Mouse (Mus musculus): ENCODE measurements around the gene Gm9573. TPM values are rescaled to one million over a fixed set of nuclear protein-coding genes. Genes with fewer than 3 reads are reported as not detected.

Gene Gm9573
- polyA plus RNA-seq, 1 experiment = 0.23 TPM

DNA sequence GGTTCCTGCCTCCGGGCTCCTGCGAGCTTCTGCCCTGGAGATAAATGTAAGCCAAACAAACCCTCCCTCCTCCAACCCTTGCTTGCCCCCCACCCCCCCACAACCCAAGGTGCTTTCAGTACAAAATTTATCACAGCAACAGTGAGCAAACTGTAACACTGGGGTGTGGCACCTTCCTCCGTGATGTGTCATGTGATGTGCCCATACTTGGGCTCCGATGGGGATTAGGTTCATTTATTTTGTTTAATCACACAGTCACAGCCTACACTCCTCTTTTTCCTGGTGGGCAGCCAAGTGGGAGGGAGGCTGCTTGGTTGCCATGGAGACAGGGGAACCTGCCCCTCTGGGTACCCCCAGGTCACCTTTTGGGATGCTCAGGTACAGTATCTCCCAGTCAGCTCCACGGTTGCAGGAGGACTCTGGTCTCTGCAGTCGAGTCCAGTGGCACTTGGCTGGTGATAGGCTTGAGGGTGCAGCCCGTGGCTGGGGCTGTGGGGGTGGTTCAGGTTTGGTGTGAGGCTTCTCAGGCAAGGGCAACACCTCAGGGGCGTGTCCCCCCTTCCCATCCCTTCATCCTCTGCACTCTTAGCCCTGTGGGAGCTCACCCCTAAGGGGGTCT lies 24.6 kb downstream of the Gm9573 start:
- 57% methylated on average over 8 of the region's 8 CpGs for WGBS
- TF ChIP-seq POLR2A (IDR thresholded peaks at IDR 0.05; ENCODE audit: control insufficient read depth, extremely low read depth, insufficient read depth, low read length, poor library complexity) (no peak), CTCF (IDR thresholded peaks at IDR 0.05; ENCODE audit: borderline replicate concordance, control insufficient read depth, extremely low read depth, insufficient read depth, low read length, poor library complexity) (no peak)
- H3K27me3 ChIP-seq (ENCODE audit: control insufficient read depth, insufficient read depth, low read length) = no peaks in the 10 kb centered on the region
- no peak overlapping the region for H3K27ac ChIP-seq (ENCODE audit: control insufficient read depth, insufficient read depth, low read length)
- no peaks in the 10 kb centered on the region for H3K4me1 ChIP-seq (replicated peaks; ENCODE audit: control insufficient read depth, insufficient read depth, low read length)
- DNase-seq = no peak
- no peak overlapping the region for H3K4me3 ChIP-seq (ENCODE audit: control insufficient read depth, insufficient read depth, low read length)
- no peaks in the 10 kb centered on the region for H3K36me3 ChIP-seq (ENCODE audit: control insufficient read depth, insufficient read depth, low read length)

DNA sequence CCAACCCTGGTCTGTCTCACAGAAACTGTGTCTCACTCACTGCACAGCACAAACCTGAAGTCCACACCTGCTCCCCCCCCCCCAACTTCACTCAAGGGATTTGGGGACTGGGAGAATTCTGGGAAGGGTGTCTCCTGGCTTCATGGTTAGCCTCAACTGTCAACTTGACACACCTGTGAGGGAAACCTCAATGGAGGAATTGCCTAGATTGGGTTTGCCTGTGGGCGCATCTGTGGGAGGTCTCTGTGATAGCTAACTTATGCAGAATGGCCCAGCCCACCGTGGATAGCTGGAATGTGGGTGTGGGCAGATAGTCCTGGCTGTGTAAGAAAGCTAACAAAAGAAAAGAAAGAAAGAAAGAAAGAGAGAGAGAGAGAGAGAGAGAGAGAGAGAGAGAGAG lies 25.2 kb downstream of the Gm9573 start, which contains the start of gene Sfta2:
Gene Sfta2, plus strand, starts transcription at position 301 of the 400 bp plus-strand sequence.
- WGBS = 30% methylated on average over 2 of the region's 2 CpGs
- H3K27me3 ChIP-seq (ENCODE audit: control insufficient read depth, insufficient read depth, low read length) = no peaks in the 10 kb centered on the region
- TF ChIP-seq CTCF (IDR thresholded peaks at IDR 0.05; ENCODE audit: borderline replicate concordance, control insufficient read depth, extremely low read depth, insufficient read depth, low read length, poor library complexity) = no peak
- no peak for TF ChIP-seq POLR2A (IDR thresholded peaks at IDR 0.05; ENCODE audit: control insufficient read depth, extremely low read depth, insufficient read depth, low read length, poor library complexity)
- no peaks in the 10 kb centered on the region for H3K4me1 ChIP-seq (replicated peaks; ENCODE audit: control insufficient read depth, insufficient read depth, low read length)
- no peak within 1 kb of the TSS for H3K4me3 ChIP-seq (ENCODE audit: control insufficient read depth, insufficient read depth, low read length)
- no peak for DNase-seq
- H3K27ac ChIP-seq (ENCODE audit: control insufficient read depth, insufficient read depth, low read length) = no peak within 1 kb of the TSS
- no peaks in the 10 kb centered on the region for H3K36me3 ChIP-seq (ENCODE audit: control insufficient read depth, insufficient read depth, low read length)

DNA sequence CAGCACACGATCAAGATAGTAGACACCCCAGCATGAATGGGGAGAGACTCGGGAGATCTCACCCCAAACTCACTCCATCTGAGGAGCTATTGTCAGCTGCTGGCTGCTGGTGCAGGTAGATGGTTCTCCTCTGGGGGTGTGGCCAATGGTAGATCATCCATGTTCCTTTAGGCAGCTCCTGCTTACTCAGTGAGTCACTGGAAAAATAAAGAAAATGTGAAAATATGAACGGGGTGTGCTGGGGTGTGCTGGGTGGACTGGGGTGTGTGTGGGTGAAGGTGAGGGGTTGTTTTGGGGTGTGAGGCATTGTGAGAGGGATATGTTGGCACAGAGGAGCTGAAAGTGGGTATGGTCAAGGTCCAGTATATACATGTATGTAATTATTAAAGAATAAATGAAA lies 29.0 kb downstream of the Gm9573 start:
- Histone ChIP-seq H3K27ac (ENCODE audit: control insufficient read depth, insufficient read depth, low read length) (no peak overlapping the region), H3K4me1 (replicated peaks; ENCODE audit: control insufficient read depth, insufficient read depth, low read length) (no peaks in the 10 kb centered on the region), H3K27me3 (ENCODE audit: control insufficient read depth, insufficient read depth, low read length) (no peaks in the 10 kb centered on the region), H3K4me3 (ENCODE audit: control insufficient read depth, insufficient read depth, low read length) (no peak overlapping the region), H3K36me3 (ENCODE audit: control insufficient read depth, insufficient read depth, low read length) (no peaks in the 10 kb centered on the region)
- no peak for DNase-seq
- no peak for TF ChIP-seq POLR2A (IDR thresholded peaks at IDR 0.05; ENCODE audit: control insufficient read depth, extremely low read depth, insufficient read depth, low read length, poor library complexity)
- TF ChIP-seq CTCF (IDR thresholded peaks at IDR 0.05; ENCODE audit: borderline replicate concordance, control insufficient read depth, extremely low read depth, insufficient read depth, low read length, poor library complexity) = no peak
- WGBS = 73% methylated on average over 3 of the region's 3 CpGs

DNA sequence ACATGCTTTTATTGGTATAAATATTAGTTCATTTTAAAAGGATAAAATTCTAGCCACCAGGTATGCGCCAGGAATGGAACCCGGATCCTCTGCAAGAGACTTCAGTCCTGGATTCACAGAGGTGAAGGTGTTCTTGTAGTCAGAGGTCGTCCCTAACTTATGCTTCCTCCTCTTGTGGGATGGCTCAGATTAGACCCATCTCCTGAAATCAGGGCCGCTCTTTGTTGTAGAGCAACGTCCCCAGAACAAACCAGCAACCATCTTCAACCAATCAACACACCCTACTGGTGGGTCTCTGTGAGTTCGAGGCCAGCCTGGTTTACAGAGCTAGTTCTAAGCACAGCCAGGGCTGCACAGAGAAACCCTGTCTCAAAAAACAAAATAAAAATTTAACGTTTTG lies 32.0 kb downstream of the Gm9573 start:
- no peak overlapping the region for H3K4me3 ChIP-seq (ENCODE audit: control insufficient read depth, insufficient read depth, low read length)
- H3K27ac ChIP-seq (ENCODE audit: control insufficient read depth, insufficient read depth, low read length) = no peak overlapping the region
- no peak for DNase-seq
- no peaks in the 10 kb centered on the region for H3K27me3 ChIP-seq (ENCODE audit: control insufficient read depth, insufficient read depth, low read length)
- 83% methylated on average over 7 of the region's 7 CpGs for WGBS
- H3K36me3 ChIP-seq (ENCODE audit: control insufficient read depth, insufficient read depth, low read length) = no peaks in the 10 kb centered on the region
- TF ChIP-seq POLR2A (IDR thresholded peaks at IDR 0.05; ENCODE audit: control insufficient read depth, extremely low read depth, insufficient read depth, low read length, poor library complexity) = no peak
- TF ChIP-seq CTCF (IDR thresholded peaks at IDR 0.05; ENCODE audit: borderline replicate concordance, control insufficient read depth, extremely low read depth, insufficient read depth, low read length, poor library complexity) = no peak
- no peaks in the 10 kb centered on the region for H3K4me1 ChIP-seq (replicated peaks; ENCODE audit: control insufficient read depth, insufficient read depth, low read length)

DNA sequence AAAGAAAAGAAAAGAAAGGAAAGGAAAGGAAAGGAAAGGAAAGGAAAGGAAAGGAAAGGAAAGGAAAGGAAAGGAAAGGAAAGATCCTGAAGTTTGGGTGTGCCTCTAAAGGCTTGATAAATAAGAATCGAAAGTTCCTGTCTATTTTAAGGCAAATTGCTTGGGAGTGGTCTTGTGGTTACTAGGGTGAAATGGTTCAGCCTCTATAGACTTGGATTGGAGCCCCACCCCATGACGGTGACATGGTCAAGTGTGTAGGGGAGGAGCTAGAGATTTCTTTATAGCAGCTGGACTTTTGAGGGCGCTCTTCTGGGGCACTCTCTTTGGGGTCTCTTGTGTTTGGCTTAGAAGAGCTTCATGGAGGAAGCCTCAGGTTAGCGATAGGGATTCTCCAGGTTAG lies 32.7 kb downstream of the Gm9573 start:
- no peak for DNase-seq
- Histone ChIP-seq H3K36me3 (ENCODE audit: control insufficient read depth, insufficient read depth, low read length) (no peaks in the 10 kb centered on the region), H3K27me3 (ENCODE audit: control insufficient read depth, insufficient read depth, low read length) (no peaks in the 10 kb centered on the region), H3K4me1 (replicated peaks; ENCODE audit: control insufficient read depth, insufficient read depth, low read length) (no peaks in the 10 kb centered on the region), H3K27ac (ENCODE audit: control insufficient read depth, insufficient read depth, low read length) (no peak overlapping the region), H3K4me3 (ENCODE audit: control insufficient read depth, insufficient read depth, low read length) (no peak overlapping the region)
- TF ChIP-seq POLR2A (IDR thresholded peaks at IDR 0.05; ENCODE audit: control insufficient read depth, extremely low read depth, insufficient read depth, low read length, poor library complexity) (no peak), CTCF (IDR thresholded peaks at IDR 0.05; ENCODE audit: borderline replicate concordance, control insufficient read depth, extremely low read depth, insufficient read depth, low read length, poor library complexity) (no peak)
- 36% methylated on average over 4 of the region's 4 CpGs for WGBS

DNA sequence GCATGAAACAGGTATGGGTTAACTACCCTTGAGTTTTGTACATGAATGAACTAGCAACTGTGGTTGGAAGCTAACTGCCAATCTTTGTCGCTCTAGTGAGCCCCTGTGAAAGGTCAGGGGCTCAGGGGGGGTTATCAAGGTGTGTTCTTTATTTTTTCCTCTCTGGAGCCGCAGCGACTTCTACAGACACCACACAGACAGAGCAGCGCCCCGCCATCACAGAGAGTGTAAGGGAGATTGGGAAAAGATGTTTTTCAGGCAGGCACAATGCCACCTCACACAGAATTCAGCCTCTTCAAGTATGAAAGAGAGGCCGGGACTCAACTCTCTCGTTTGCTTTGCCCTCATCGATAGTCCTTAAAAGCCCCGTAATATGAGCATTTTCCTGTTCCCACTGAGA lies 34.3 kb downstream of the Gm9573 start:
- TF ChIP-seq POLR2A (IDR thresholded peaks at IDR 0.05; ENCODE audit: control insufficient read depth, extremely low read depth, insufficient read depth, low read length, poor library complexity) = no peak
- no peak for TF ChIP-seq CTCF (IDR thresholded peaks at IDR 0.05; ENCODE audit: borderline replicate concordance, control insufficient read depth, extremely low read depth, insufficient read depth, low read length, poor library complexity)
- no peak overlapping the region for H3K27ac ChIP-seq (ENCODE audit: control insufficient read depth, insufficient read depth, low read length)
- no peaks in the 10 kb centered on the region for H3K4me1 ChIP-seq (replicated peaks; ENCODE audit: control insufficient read depth, insufficient read depth, low read length)
- no peaks in the 10 kb centered on the region for H3K27me3 ChIP-seq (ENCODE audit: control insufficient read depth, insufficient read depth, low read length)
- 89% methylated on average over 9 of the region's 9 CpGs for WGBS
- no peaks in the 10 kb centered on the region for H3K36me3 ChIP-seq (ENCODE audit: control insufficient read depth, insufficient read depth, low read length)
- DNase-seq = no peak
- H3K4me3 ChIP-seq (ENCODE audit: control insufficient read depth, insufficient read depth, low read length) = no peak overlapping the region

DNA sequence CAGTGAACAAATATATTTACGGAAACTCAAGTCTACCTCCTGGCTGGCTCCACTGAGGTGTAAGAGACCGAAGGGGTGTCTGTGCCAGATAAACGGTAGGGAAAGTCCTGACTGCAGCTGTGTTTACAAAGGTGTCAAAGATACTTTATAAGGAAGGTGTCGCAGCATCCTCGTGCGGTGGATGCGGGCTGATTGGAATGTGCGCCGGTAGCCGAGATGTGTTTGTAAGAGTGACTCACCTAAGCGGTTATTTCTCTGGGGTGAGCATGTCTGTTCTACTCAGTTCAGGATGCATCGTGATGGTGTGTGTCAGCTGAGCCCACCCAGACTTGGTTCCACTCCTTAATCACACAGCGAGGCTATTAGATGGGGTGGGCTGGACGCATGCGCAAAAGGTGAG lies 34.7 kb downstream of the Gm9573 start:
- no peaks in the 10 kb centered on the region for H3K27me3 ChIP-seq (ENCODE audit: control insufficient read depth, insufficient read depth, low read length)
- no peaks in the 10 kb centered on the region for H3K4me1 ChIP-seq (replicated peaks; ENCODE audit: control insufficient read depth, insufficient read depth, low read length)
- no peak overlapping the region for H3K27ac ChIP-seq (ENCODE audit: control insufficient read depth, insufficient read depth, low read length)
- DNase-seq = no peak
- no peaks in the 10 kb centered on the region for H3K36me3 ChIP-seq (ENCODE audit: control insufficient read depth, insufficient read depth, low read length)
- 91% methylated on average over 15 of the region's 15 CpGs for WGBS
- no peak overlapping the region for H3K4me3 ChIP-seq (ENCODE audit: control insufficient read depth, insufficient read depth, low read length)
- TF ChIP-seq POLR2A (IDR thresholded peaks at IDR 0.05; ENCODE audit: control insufficient read depth, extremely low read depth, insufficient read depth, low read length, poor library complexity) (no peak), CTCF (IDR thresholded peaks at IDR 0.05; ENCODE audit: borderline replicate concordance, control insufficient read depth, extremely low read depth, insufficient read depth, low read length, poor library complexity) (no peak)
